Mouse (Mus musculus): ENCODE data around the gene Nasp.

DNA sequence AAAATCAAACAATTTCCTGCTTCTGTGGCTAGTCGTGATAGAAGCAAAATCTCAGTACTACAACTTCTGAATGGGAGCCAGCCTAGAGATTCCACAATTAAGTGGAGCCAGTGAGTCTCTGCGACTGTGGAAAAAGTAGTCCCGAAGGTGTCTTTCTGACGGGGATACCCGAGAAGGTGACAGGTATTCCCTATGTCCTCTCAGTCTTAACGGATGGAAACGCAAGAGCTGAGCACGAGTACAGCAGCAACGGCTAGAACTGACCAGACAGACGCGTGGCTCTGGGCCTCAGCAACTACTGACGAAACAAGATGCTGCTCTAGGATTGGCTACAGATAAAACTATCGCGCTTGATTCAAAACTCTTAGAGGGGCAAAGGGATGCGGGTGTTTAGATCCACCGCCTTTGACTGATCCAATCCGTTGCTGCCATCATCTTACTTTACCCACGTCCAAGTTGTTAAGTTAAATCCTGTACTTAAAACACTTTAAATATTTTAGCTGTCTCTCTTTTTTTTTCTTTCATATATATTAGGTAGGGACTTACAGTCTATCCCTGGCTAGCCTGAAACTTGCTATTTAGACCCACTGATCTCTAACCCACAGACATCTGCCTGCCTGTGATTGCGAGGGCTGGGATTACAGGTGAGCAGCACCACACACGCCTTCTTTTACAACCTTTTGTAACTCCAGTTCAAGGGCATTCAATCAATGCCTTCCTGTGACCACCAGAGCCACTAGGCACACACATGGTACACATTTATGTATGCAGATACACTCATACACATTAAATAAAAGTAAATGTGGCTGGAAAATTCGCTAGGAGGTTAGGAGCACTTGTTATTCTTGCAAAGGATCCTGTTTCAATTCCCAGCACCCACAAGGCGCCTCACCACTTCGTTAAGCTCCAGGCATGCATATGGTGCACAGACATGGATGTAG is at the start of gene Nasp:
- no peak for TF ChIP-seq CTCF (IDR thresholded peaks at IDR 0.05; ENCODE audit: low read depth)
- TF ChIP-seq EP300 (IDR thresholded peaks at IDR 0.05; ENCODE audit: low read depth): no peak
